Mouse (Mus musculus) liver (tissue): ENCODE results near the gene C1rl.
"Not testable (repeated sequence)": the region's sequence is repeated elsewhere in the genome, so short reads cannot be mapped to it uniquely, and the experiment has no call there.

ENCODE experiments used
- DNase-seq: peaks from one replicate; pipeline ENCODE4 v3.0.0-alpha.2; 2020; ENCODE audit warnings: mixed read lengths

C1rl gene

GRCm38 (mm10) chr6:124508292-124508691, 15.4 kb downstream of the C1rl start:
- DNase-seq = no peak

- not testable (repeated sequence) for DNase-seq
Observed at GRCm38 (mm10) chr6:124509192-124509591, 16.3 kb downstream of the C1rl start.

DNA sequence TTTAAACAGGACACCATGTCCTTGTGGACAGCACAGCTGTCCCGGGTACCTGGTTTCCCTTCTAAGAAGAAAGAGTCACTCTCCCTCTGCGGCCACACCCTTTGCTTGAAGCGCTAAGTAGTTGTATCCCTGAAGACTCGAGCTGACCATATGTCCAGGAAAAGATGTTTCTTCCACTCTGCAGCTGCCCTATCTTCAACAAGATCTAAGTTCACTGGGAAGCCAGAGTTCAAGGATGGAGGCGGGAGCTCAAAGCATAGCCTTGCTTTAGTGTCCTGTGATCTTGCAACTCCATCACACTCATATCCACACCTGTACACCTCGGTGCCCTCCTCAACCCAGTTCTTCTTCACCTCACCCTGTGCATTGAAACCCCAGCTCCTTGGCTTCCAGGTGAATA, 19.0 kb downstream of the C1rl start:
- DNase-seq = no peak

- DNase-seq = peak; percentile 30
Observed at GRCm38 (mm10) chr6:124512355-124512836, 19.5 kb downstream of the C1rl start, which contains the start of gene C1ra. Gene C1ra, plus strand, starts transcription at chr6:124512405.

DNA sequence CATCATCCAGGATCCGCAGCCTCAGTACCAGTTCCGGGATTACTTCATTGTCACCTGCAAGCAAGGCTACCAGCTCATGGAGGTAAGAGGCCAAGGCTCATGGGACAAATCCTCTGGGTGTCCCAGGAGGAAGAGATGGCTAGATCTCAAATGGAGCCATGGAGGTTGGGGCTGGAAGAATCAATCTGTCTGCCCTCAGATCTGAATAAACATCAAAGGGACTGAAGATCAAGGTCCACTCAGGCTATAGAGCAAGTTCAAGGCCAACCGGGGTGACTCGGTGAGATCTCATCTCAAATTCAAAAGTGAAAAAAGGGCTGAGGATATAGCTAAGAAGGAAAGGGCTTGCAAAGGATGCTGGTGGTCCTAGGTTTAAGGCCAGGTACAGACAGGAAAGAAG, 24.8 kb downstream of the C1rl start:
- not testable (repeated sequence) for DNase-seq

DNA sequence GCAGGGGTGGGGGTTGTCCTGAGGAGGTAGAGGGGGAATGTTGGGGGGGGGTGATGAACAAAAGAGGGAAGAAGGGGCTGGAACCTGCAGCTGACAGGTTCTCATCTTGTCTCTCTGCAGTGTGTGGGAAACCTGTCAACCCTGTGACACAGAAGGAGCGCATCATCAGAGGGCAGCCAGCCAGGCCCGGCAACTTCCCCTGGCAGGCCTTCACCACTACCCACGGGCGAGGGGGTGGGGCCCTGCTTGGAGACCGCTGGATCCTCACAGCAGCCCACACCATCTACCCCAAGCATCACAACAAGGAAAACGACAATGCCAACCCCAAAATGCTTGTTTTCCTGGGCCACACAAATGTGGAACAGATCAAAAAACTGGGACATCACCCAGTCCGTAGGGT, 29.2 kb downstream of the C1rl start:
- DNase-seq = not testable (repeated sequence)

DNA sequence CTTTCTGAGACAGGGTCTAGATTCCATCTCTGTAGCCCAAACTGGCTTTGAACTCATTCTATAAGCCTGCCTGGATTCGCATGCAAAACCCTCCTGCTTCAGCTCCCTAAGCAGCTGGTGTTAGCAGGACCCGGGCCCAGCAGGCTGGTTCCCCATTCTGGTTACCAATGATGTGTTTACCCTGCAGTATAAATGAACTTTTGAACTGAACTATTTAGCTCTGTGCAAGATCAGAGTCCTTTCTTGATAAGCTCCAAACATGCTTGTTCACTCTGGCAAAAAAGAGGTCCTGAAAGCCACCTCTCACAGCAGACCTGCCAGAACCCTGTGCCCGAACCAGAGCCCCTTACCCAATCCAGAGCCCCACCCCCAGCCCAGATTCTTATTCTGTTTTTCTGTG, 35.0 kb downstream of the C1rl start:
- DNase-seq = peak; percentile 9

- DNase-seq = no peak
Observed at GRCm38 (mm10) chr6:124531077-124531476, 38.2 kb downstream of the C1rl start.

GRCm38 (mm10) chr6:124536125-124536829, 43.4 kb downstream of the C1rl start:
- not testable (repeated sequence) for DNase-seq

DNA sequence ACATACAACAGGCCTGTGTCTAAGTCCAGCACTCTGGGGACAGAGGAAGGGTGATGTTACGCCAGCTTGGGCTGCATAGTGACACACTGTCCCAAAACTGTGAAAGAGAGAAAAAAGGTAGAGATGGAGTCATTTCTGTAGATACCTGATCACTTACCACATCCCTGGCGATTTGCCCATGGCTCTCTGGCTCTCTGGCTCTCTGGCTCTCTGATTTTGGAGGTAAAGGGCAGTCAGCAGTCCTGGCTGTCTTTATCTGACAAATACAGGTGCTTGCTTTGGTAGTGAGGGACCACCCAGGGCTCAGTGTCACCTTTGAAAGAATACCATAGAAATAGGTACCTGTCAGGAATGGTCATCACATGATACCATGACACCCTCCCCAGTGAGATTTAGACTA, 48.3 kb downstream of the C1rl start:
- DNase-seq = not testable (repeated sequence)

DNA sequence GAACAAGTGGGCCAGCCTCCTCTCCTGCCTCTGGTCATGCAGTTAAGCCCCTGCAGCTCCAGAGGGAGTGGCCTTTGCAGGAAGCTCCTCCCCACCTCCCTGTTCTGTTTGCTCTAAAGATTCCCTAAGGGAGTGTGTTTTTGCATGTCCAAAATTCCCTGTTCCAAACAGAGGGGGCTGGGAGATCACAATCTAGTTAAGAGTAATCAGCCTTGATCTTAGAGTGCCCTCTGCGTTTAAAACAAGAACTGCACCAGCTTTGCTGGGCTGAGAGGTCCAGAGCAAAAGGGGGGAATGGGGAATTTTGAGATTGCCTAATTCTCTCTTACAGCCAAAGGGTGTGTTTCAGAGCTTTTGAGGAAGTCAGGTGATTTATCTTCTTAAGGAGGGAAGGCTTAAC, 49.4 kb downstream of the C1rl start, which contains the start of gene C1s1:
Gene C1s1, minus strand, starts transcription at position 76 of the 400 bp plus-strand sequence.
- peak; percentile 26 for DNase-seq

DNA sequence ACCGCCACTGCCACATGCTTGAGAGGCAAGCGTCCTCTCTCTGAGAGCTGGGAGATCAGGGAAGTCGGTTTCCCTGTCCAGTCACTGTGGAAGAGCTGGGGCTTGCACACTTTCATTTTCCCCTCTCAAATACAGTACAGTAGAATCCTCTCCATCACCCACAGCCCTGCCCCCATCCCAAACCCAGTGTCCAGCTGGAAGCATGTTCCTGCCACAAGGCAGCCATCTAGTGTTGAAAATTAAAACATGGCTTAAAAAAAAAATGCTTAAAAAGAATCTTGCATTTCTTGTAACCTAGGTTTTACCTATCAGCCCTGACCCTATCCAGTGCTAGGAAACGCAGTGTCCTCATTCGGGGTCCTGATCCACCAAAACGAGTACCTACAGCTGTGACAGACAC, 51.6 kb downstream of the C1rl start:
- DNase-seq = peak; percentile 22

DNA sequence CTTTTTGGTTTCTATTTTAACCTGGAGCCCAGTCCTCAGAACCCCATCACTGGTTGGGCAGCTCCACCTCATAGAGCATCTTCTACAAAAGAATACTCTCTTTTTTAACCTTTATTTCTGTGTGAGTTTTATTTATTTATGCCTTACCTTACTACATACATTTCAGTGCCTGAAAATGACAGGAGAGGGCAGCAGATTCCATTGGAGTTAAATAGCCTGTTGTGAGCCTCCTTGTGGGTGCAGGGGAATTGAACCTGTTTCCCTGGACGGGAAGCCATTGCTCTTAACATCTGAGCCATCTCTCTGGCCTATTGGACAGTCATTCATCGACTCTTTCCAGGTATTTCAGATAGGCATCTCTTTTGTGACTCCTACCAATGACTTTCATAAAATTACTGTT, 52.5 kb downstream of the C1rl start:
- DNase-seq = no peak

GRCm38 (mm10) chr6:124547979-124548378, 55.1 kb downstream of the C1rl start:
- DNase-seq = not testable (repeated sequence)

DNA sequence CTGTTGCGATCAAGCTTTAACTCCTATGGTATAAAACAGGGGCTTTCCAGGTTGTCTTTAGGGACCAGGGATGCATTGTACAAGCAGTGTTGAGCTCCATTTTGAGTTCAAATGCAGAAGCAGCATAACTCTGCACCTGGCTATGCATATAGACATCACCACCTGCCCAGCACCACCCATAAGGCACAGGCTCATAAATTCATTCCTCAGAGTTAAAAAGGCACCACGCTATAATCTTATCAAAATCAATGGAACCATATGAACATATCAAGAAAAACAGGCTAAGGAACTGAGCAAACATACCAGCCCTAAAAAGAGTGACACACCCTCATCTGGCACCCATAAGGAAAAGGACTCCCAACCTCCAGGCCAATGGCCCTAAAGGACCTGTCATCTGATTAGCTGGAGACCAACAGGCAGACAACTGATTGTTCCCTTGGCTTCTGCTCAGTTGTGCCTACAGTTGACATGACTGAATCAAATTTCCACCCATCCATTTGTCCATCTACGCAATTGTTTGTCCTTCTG, 56.2 kb downstream of the C1rl start:
- no peak for DNase-seq

GRCm38 (mm10) chr6:124552766-124553165, 59.9 kb downstream of the C1rl start:
- DNase-seq = no peak

GRCm38 (mm10) chr6:124555956-124556355, 63.0 kb downstream of the C1rl start:
- not testable (repeated sequence) for DNase-seq
